41 mouse cellular contexts compared by ENCODE assay signal in genomic region chr3:88085459-88085858, GRCm38 (mm10). TPM values are rescaled to one million over a fixed set of nuclear protein-coding genes. Genes with fewer than 3 reads are reported as not detected.
"Had no signal": no experiment of that assay in that cellular context is flagged by ENCODE, and none has a peak within 500 bp of the region (broad histone marks: within the 10 kb centered on the region; RNA-seq: fewer than 3 reads in every experiment).

No protein-coding gene starts in this region.

- H3K4me2 ChIP-seq: heart, embryonic 12.5 days; hindbrain, embryonic 14.5 days; intestine, embryonic 15.5 days; limb, embryonic 13.5 days; limb, embryonic 15.5 days; liver, embryonic 12.5 days had no signal

- H3K27me3 ChIP-seq: heart, embryonic 12.5 days; intestine, embryonic 15.5 days; limb, embryonic 13.5 days; limb, embryonic 15.5 days; liver, embryonic 12.5 days had no signal

- H3K27ac ChIP-seq: gastrocnemius, adult 2 months; heart, embryonic 10.5 days; hindbrain, embryonic 10.5 days; hindbrain, embryonic 14.5 days; intestine, embryonic 15.5 days; limb, embryonic 13.5 days; limb, embryonic 15.5 days; liver, embryonic 12.5 days; liver, embryonic 14.5 days had no signal

- H3K9me3 ChIP-seq: heart, embryonic 10.5 days; heart, embryonic 12.5 days; hindbrain, embryonic 10.5 days; intestine, embryonic 15.5 days; limb, embryonic 13.5 days; limb, embryonic 15.5 days; liver, embryonic 12.5 days had no signal

- DNase-seq: gastrocnemius, postnatal 10 days; gastrocnemius, postnatal 25 days; heart, adult 18-20 months; heart, postnatal 10 days; heart, postnatal 4 days; kidney, adult 18-20 months; kidney, adult 8-10 months; kidney, postnatal 10 days; kidney, postnatal 25 days; kidney, postnatal 4 days; layer of hippocampus, adult 9-11 months; layer of hippocampus, postnatal 36 days; left cerebral cortex, postnatal 4 days had no signal

- H3K4me3 ChIP-seq: gastrocnemius, adult 2 months; heart, embryonic 10.5 days; heart, embryonic 12.5 days; hindbrain, embryonic 10.5 days; intestine, embryonic 15.5 days; limb, embryonic 13.5 days; limb, embryonic 15.5 days; liver, embryonic 12.5 days had no signal

- ATAC-seq: hindbrain, embryonic 16.5 days; inflammation-experienced regulatory T-cells, adult 6 months; intestine, embryonic 15.5 days; intestine, postnatal 0 days; liver, embryonic 12.5 days had no signal

- H3K9ac ChIP-seq: heart, embryonic 12.5 days; hindbrain, embryonic 14.5 days; intestine, embryonic 15.5 days; limb, embryonic 13.5 days; limb, embryonic 15.5 days; liver, embryonic 12.5 days; liver, embryonic 14.5 days had no signal

RNA-seq across cellular contexts. Expression of gene Ttc24, which starts 7.4 kb away (rescaled TPM):
- total RNA-seq: gastrocnemius, adult 2 months; gastrocnemius, postnatal 10 days; gastrocnemius, postnatal 25 days; gastrocnemius, postnatal 4 days; granulocyte monocyte progenitor cell, adult 5-6 weeks; heart, adult 18-20 months; heart, adult 8-10 months; heart, postnatal 10 days; heart, postnatal 25 days; heart, postnatal 4 days; layer of hippocampus, adult 8-10 months; layer of hippocampus, postnatal 14 days; layer of hippocampus, postnatal 36 days; left cerebral cortex, adult 18-20 months; left cerebral cortex, adult 8-10 months; left cerebral cortex, postnatal 10 days; left cerebral cortex, postnatal 25 days; left cerebral cortex, postnatal 4 days; liver, adult 2 months had no signal
- polyA plus RNA-seq: heart, embryonic 12.5 days; heart, embryonic 14.5 days; hindbrain, embryonic 10.5 days; hindbrain, embryonic 14.5 days; hindbrain, embryonic 16.5 days; inflammation-experienced regulatory T-cells, adult 6 months; intestine, embryonic 15.5 days; intestine, postnatal 0 days; kidney, embryonic 14.5 days; kidney, embryonic 16.5 days; limb, embryonic 11.5 days; limb, embryonic 13.5 days; limb, embryonic 15.5 days; liver, adult 2 months; liver, embryonic 12.5 days; liver, embryonic 14.5 days had no signal
